In genomic region chr17:80959840-80960239, GRCm38 (mm10) we compare ENCODE assay signal across 25 mouse cellular contexts. TPM values are rescaled to one million over a fixed set of nuclear protein-coding genes. Genes with fewer than 3 reads are reported as not detected.
DNase-seq lines count a peak whose midpoint lies in the region; ATAC-seq and TF ChIP-seq lines count a peak whose summit lies in the region.
"Had no signal": no experiment of that assay in that cellular context is flagged by ENCODE, and none has a peak within 500 bp of the region (broad histone marks: within the 10 kb centered on the region; RNA-seq: fewer than 3 reads in every experiment).

No protein-coding gene starts in this region.

- no peak overlapping the region for H3K4me3 ChIP-seq in layer of hippocampus, adult 2 months
- H3K4me3 ChIP-seq in midbrain, postnatal 0 days (ENCODE audit: low read depth, low read length), result no peak overlapping the region
- H3K4me3 ChIP-seq in midbrain, embryonic 14.5 days (replicated peaks; ENCODE audit: low read depth, low read length), result no peak overlapping the region
- H3K4me3 ChIP-seq: embryonic facial prominence, embryonic 10.5 days; embryonic facial prominence, embryonic 12.5 days; forebrain, embryonic 13.5 days had no signal

- H3K36me3 ChIP-seq in midbrain, postnatal 0 days (ENCODE audit: insufficient read depth, low read length), result no peaks in the 10 kb centered on the region
- no peaks in the 10 kb centered on the region for H3K36me3 ChIP-seq in midbrain, embryonic 14.5 days (ENCODE audit: control insufficient read depth, insufficient read depth, low read length)
- H3K36me3 ChIP-seq: embryonic facial prominence, embryonic 10.5 days; embryonic facial prominence, embryonic 12.5 days; G1E had no signal

- no peak for ATAC-seq in midbrain, postnatal 0 days (ENCODE audit: low FRiP score)
- no peak for ATAC-seq in midbrain, embryonic 14.5 days (ENCODE audit: low FRiP score, low TSS enrichment)
- ATAC-seq: activated CD4-positive, CD25-positive, alpha-beta regulatory T cell, adult 4 months; CD4-positive, CD25-positive, alpha-beta regulatory T cell, adult 4 months; forebrain, embryonic 13.5 days; forebrain, embryonic 16.5 days; Patski had no signal

- WGBS in midbrain, postnatal 0 days, result 80% methylated on average over 2 of the region's 2 CpGs
- WGBS in midbrain, embryonic 14.5 days, result 69% methylated on average over 2 of the region's 2 CpGs

- H3K9ac ChIP-seq in midbrain, postnatal 0 days (replicated peaks; ENCODE audit: low read length, poor library complexity, severe bottlenecking), result no peak overlapping the region
- H3K9ac ChIP-seq in midbrain, embryonic 14.5 days (replicated peaks; ENCODE audit: low read length), result no peak overlapping the region
- H3K9ac ChIP-seq: embryonic facial prominence, embryonic 12.5 days; forebrain, embryonic 13.5 days had no signal

- no peak overlapping the region for H3K4me2 ChIP-seq in midbrain, postnatal 0 days (ENCODE audit: low read depth, low read length, poor library complexity, severe bottlenecking)
- H3K4me2 ChIP-seq in midbrain, embryonic 14.5 days (ENCODE audit: low read length), result no peak overlapping the region
- H3K4me2 ChIP-seq: embryonic facial prominence, embryonic 12.5 days; forebrain, embryonic 13.5 days had no signal

- 0 out of 2 replicates have a peak, but pooled peaks cover 2% of the 10 kb centered on the region for H3K4me1 ChIP-seq in midbrain, postnatal 0 days (ENCODE audit: insufficient read depth, low read length)
- H3K4me1 ChIP-seq in midbrain, embryonic 14.5 days (ENCODE audit: control insufficient read depth, insufficient read depth, low read length), result 0 out of 2 replicates have a peak, but pooled peaks cover 3% of the 10 kb centered on the region
- H3K4me1 ChIP-seq: embryonic facial prominence, embryonic 12.5 days had no signal

- H3K27me3 ChIP-seq in midbrain, postnatal 0 days (ENCODE audit: insufficient read depth, low read length), result no peaks in the 10 kb centered on the region
- H3K27me3 ChIP-seq in midbrain, embryonic 14.5 days (ENCODE audit: control insufficient read depth, insufficient read depth, low read length), result no peaks in the 10 kb centered on the region
- H3K27me3 ChIP-seq: forebrain, embryonic 13.5 days; Patski had no signal

- peak overlapping the region; percentile 83; the same call in 1 of the 2 replicates for H3K27ac ChIP-seq in layer of hippocampus, adult 2 months
- H3K27ac ChIP-seq in midbrain, postnatal 0 days (ENCODE audit: low read depth, low read length), result no peak overlapping the region
- H3K27ac ChIP-seq in midbrain, embryonic 14.5 days (replicated peaks; ENCODE audit: low read depth, low read length), result no peak overlapping the region
- H3K27ac ChIP-seq: embryonic facial prominence, embryonic 10.5 days; embryonic facial prominence, embryonic 12.5 days; forebrain, embryonic 13.5 days had no signal

- TF ChIP-seq CTCF in layer of hippocampus, adult 2 months (conservative IDR thresholded peaks at IDR 0.05), result no peak
- no peak for TF ChIP-seq CTCF in midbrain, postnatal 0 days (IDR thresholded peaks at IDR 0.05)

- DNase-seq in cerebellum, postnatal 10 days, result peak; percentile 58 to 75
- DNase-seq in cerebellum, adult 18-20 months, result no peak
- DNase-seq in heart, adult 11 months, result peak; percentile 29
- DNase-seq in heart, adult 18-20 months, result no peak
- DNase-seq in layer of hippocampus, adult 2 months (ENCODE audit: low spot score in 2 of 2), result no peak
- DNase-seq in layer of hippocampus, adult 9-11 months, result no peak
- peak; percentile 60 for DNase-seq in midbrain, postnatal 0 days (ENCODE audit: low spot score)
- DNase-seq in midbrain, embryonic 14.5 days, result no peak
- DNase-seq: adrenal gland, adult 8-10 months; adrenal gland, postnatal 14 days; adrenal gland, postnatal 36 days; B cell, adult 2 months; cerebellum, adult 11-12 months; cerebellum, adult 8-10 months; cerebellum, adult 9-11 months; cerebellum, postnatal 25 days had no signal

- H3K9me3 ChIP-seq in midbrain, postnatal 0 days (ENCODE audit: low read length), result no peaks in the 10 kb centered on the region
- H3K9me3 ChIP-seq in midbrain, embryonic 14.5 days (ENCODE audit: control insufficient read depth, low read length), result no peaks in the 10 kb centered on the region
- H3K9me3 ChIP-seq: embryonic facial prominence, embryonic 10.5 days had no signal

RNA-seq across cellular contexts. Expression of gene Tmem178, which starts 15.4 kb away (rescaled TPM):
- under 1 TPM; 0.28 to 0.50 TPM for total RNA-seq in heart, adult 18-20 months (2021)
- 100 to 1,000 TPM; 101 to 111 TPM for total RNA-seq in layer of hippocampus, adult 2 months (2021)
- 21.9 and 26.5 TPM in 2 replicates for total RNA-seq in midbrain, postnatal 0 days (2014; rRNA removed)
- 18.9 and 20.1 TPM in 2 replicates for polyA plus RNA-seq in midbrain, postnatal 0 days (2015; fragmentation: Nextera tagmentation; extraction: Ambion mirVana)
- polyA plus RNA-seq in midbrain, embryonic 14.5 days (2014; fragmentation: Nextera tagmentation; extraction: Ambion mirVana), result 30.5 and 31.3 TPM in 2 replicates
- total RNA-seq: CH12.LX, G1E had no signal
- polyA plus RNA-seq: activated CD4-positive, CD25-positive, alpha-beta regulatory T cell, adult 4 months; CD4-positive, CD25-positive, alpha-beta regulatory T cell, adult 4 months; G1E had no signal

Comparison
In these comparisons a context has a peak if more than half of its experiments do, and no peak if none do; other contexts are left out.
1. DNase-seq: peak in cerebellum, postnatal 10 days (2 of 2), heart, adult 11 months (single experiment) and midbrain, postnatal 0 days (single experiment); none in cerebellum, adult 18-20 months (0 of 2), heart, adult 18-20 months (0 of 2), layer of hippocampus, adult 2 months (0 of 2), layer of hippocampus, adult 9-11 months (single experiment) and midbrain, embryonic 14.5 days (single experiment).
2. RNA of gene Tmem178, which starts 15.4 kb away (total RNA-seq): 101 to 111 TPM in layer of hippocampus, adult 2 months and 21.9 to 26.5 TPM in midbrain, postnatal 0 days; 0.28 to 0.50 TPM in heart, adult 18-20 months; every median in the first group is over 10 times any median in the second.